Mouse (Mus musculus) erythroblast, embryonic 14.5 days (primary cell): Measurements from ENCODE around the gene Rras2.

ENCODE experiments used
- GATA1 ChIP-seq: IDR thresholded peaks from 2 replicates; pipeline ENCODE4 v1.6.1; 2012; ENCODE audit warnings: low read length, inconsistent platforms, mixed read lengths
- TAL1 ChIP-seq: IDR thresholded peaks from 3 replicates; pipeline ENCODE4 v1.6.1; 2012; ENCODE audit warnings: low read length, inconsistent platforms, mixed read lengths

GRCm38 (mm10) chr7:114045814-114046213, 71.8 kb downstream of the Rras2 start:
- TF ChIP-seq GATA1 (no peak), TAL1 (no peak)
